Mouse (Mus musculus) brown adipose tissue, adult 24 weeks (tissue): ENCODE results near the gene E130309D02Rik. TPM values are rescaled to one million over a fixed set of nuclear protein-coding genes. Genes with fewer than 3 reads are reported as not detected.

Source experiments
- H3K27ac ChIP-seq: fragments of 200-500 bp; replicated peaks from 2 replicates; pipeline ENCODE4 v1.5.1; 2012; ENCODE audit warnings: low read depth, mild to moderate bottlenecking, low read length
- H3K4me1 ChIP-seq: fragments of 200-500 bp; 2 replicates; pipeline ENCODE4 v1.6.1; 2012; ENCODE audit warnings: low read length, mixed read lengths; ENCODE audit not compliant: control insufficient read depth, insufficient read depth, insufficient read length
- H3K4me3 ChIP-seq: fragments of 200-500 bp; 2 replicates; pipeline ENCODE4 v1.5.1; 2012; ENCODE audit warnings: low read depth, mild to moderate bottlenecking, low read length, moderate library complexity; ENCODE audit not compliant: insufficient read depth
- polyA plus RNA-seq: library from polyadenylated mRNA; stranded (reverse); fragments of >200 nt; gene quantifications from 2 replicates; pipeline ENCODE4 v1.2.4, GENCODE M21; 2012; ENCODE audit not compliant: missing spikeins, insufficient read depth, insufficient read length

Gene E130309D02Rik
- polyA plus RNA-seq, 1 experiment = 11.5 TPM

GRCm38 (mm10) chr5:143265409-143265808, 49.8 kb downstream of the E130309D02Rik start:
- no peak overlapping the region for H3K4me3 ChIP-seq
- no peak overlapping the region for H3K27ac ChIP-seq
- H3K4me1 ChIP-seq = no peaks in the 10 kb centered on the region

- no peak overlapping the region for H3K4me3 ChIP-seq
Measured at GRCm38 (mm10) chr5:143264689-143265088, 50.5 kb downstream of the E130309D02Rik start.

GRCm38 (mm10) chr5:143261636-143262035, 53.5 kb downstream of the E130309D02Rik start:
- Histone ChIP-seq H3K4me1 (no peaks in the 10 kb centered on the region), H3K27ac (no peak overlapping the region), H3K4me3 (no peak overlapping the region)

More at GRCm38 (mm10) chr5:143264689-143265088, 50.5 kb downstream of the E130309D02Rik start:
- Histone ChIP-seq H3K4me1 (no peaks in the 10 kb centered on the region), H3K27ac (no peak overlapping the region)

- H3K4me3 ChIP-seq = no peak overlapping the region
- no peak overlapping the region for H3K27ac ChIP-seq
Measured at GRCm38 (mm10) chr5:143255802-143256201, 59.4 kb downstream of the E130309D02Rik start.

GRCm38 (mm10) chr5:143255131-143255519, 60.0 kb downstream of the E130309D02Rik start:
- no peak overlapping the region for H3K27ac ChIP-seq
- H3K4me3 ChIP-seq = no peak overlapping the region
- H3K4me1 ChIP-seq = no peaks in the 10 kb centered on the region

More at GRCm38 (mm10) chr5:143255802-143256201, 59.4 kb downstream of the E130309D02Rik start:
- no peaks in the 10 kb centered on the region for H3K4me1 ChIP-seq

GRCm38 (mm10) chr5:143254487-143255130, 60.6 kb downstream of the E130309D02Rik start:
- H3K4me1 ChIP-seq = no peaks in the 10 kb centered on the region
- no peak overlapping the region for H3K27ac ChIP-seq
- 0 out of 2 replicates have a peak overlapping the region, but pooled peaks have one; percentile 7 for H3K4me3 ChIP-seq

- H3K27ac ChIP-seq = no peak overlapping the region
- no peaks in the 10 kb centered on the region for H3K4me1 ChIP-seq
- peak overlapping the region; percentile 14 for H3K4me3 ChIP-seq
Measured at GRCm38 (mm10) chr5:143253881-143254486, 61.2 kb downstream of the E130309D02Rik start.

- Histone ChIP-seq H3K27ac (no peak overlapping the region), H3K4me1 (no peaks in the 10 kb centered on the region), H3K4me3 (peak overlapping the region; percentile 14)
Measured at GRCm38 (mm10) chr5:143253186-143253880, 61.8 kb downstream of the E130309D02Rik start.

- Histone ChIP-seq H3K4me1 (no peaks in the 10 kb centered on the region), H3K4me3 (no peak overlapping the region), H3K27ac (no peak overlapping the region)
Measured at GRCm38 (mm10) chr5:143252791-143253185, 62.4 kb downstream of the E130309D02Rik start.

- Histone ChIP-seq H3K4me1 (no peaks in the 10 kb centered on the region), H3K27ac (no peak overlapping the region), H3K4me3 (no peak overlapping the region)
Measured at GRCm38 (mm10) chr5:143252039-143252438, 63.1 kb downstream of the E130309D02Rik start.

Other genes with a start within 250 kb of the E130309D02Rik start
- gene Rnf216, start 202.4 kb downstream of the E130309D02Rik start, polyA plus RNA-seq = 12.5 and 14.6 TPM in 2 replicates
- gene Olfr718-ps1, start 167.8 kb downstream of the E130309D02Rik start, polyA plus RNA-seq = not detected in 2 replicates
- gene Rbak, start 134.6 kb downstream of the E130309D02Rik start, polyA plus RNA-seq = 1.5 and 2.4 TPM in 2 replicates
- gene Spdye4b, start 134.3 kb downstream of the E130309D02Rik start, polyA plus RNA-seq = not detected in 2 replicates
- not detected in 2 replicates for gene Spdye4a, start 88.5 kb downstream of the E130309D02Rik start, polyA plus RNA-seq
- gene Zfp12, start 80.2 kb downstream of the E130309D02Rik start, polyA plus RNA-seq = 3.3 and 4.6 TPM in 2 replicates
- 1.5 and 1.6 TPM in 2 replicates for gene Zfp316, start 45.3 kb downstream of the E130309D02Rik start, polyA plus RNA-seq
- gene Zfp853, start 21.7 kb downstream of the E130309D02Rik start, polyA plus RNA-seq = not detected in 2 replicates
- 39.0 and 39.8 TPM in 2 replicates for gene Zdhhc4, start 13.9 kb upstream of the E130309D02Rik start, polyA plus RNA-seq
- gene Grid2ip, start 42.0 kb upstream of the E130309D02Rik start, polyA plus RNA-seq = not detected in 2 replicates
- 28.9 and 35.7 TPM in 2 replicates for gene Kdelr2, start 88.5 kb upstream of the E130309D02Rik start, polyA plus RNA-seq
- gene Daglb, start 149.2 kb upstream of the E130309D02Rik start, polyA plus RNA-seq = 3.7 and 4.8 TPM in 2 replicates
- 165 and 188 TPM in 2 replicates for gene Rac1, start 212.7 kb upstream of the E130309D02Rik start, polyA plus RNA-seq